Mouse (Mus musculus): ENCODE results near the gene Chsy1.
"Not testable (repeated sequence)": the region's sequence is repeated elsewhere in the genome, so short reads cannot be mapped to it uniquely, and the experiment has no call there.

GRCm38 (mm10) chr7:66190385-66190784 lies 81.1 kb downstream of the Chsy1 start:
- TF ChIP-seq CTCF, POLR2A (IDR thresholded peaks at IDR 0.05; ENCODE audit: insufficient read depth, low read depth, low read length): not testable (repeated sequence)
